Mouse (Mus musculus) forebrain, embryonic 13.5 days (tissue): ENCODE data around the gene Glrb. TPM values are rescaled to one million over a fixed set of nuclear protein-coding genes. Genes with fewer than 3 reads are reported as not detected.

Experiments
- polyA plus RNA-seq: library from polyadenylated mRNA; unstranded; fragments of >200 nt; fragmentation: Nextera tagmentation; extraction: Ambion mirVana; gene quantifications from 2 replicates; pipeline ENCODE4 v1.2.1, GENCODE M21; 2015

Gene Glrb
- polyA plus RNA-seq, 1 experiment from 2014 or later: 18.9 TPM

Other genes starting within 250 kb of the Glrb start
- gene Gria2, start 110.8 kb downstream of the Glrb start, polyA plus RNA-seq: 94.4 and 98.4 TPM in 2 replicates
- 7.5 and 7.6 TPM in 2 replicates for gene Pdgfc, start 122.8 kb upstream of the Glrb start, polyA plus RNA-seq